Mouse (Mus musculus) testis, adult 2 months (tissue): ENCODE measurements around the gene C2cd5.

Source experiments
- CTCF ChIP-seq: fragments of 200-500 bp; IDR thresholded peaks from 2 replicates; pipeline ENCODE4 v1.5.1; 2012; ENCODE audit warnings: low read depth, mild to moderate bottlenecking, inconsistent platforms, low read length, moderate library complexity; ENCODE audit not compliant: control insufficient read depth, insufficient read depth, insufficient replicate concordance
- POLR2A ChIP-seq: fragments of 200-500 bp; IDR thresholded peaks from 2 replicates; pipeline ENCODE4 v1.6.1; 2012; ENCODE audit warnings: low read depth, mild to moderate bottlenecking, inconsistent platforms, low read length, moderate library complexity; ENCODE audit not compliant: control insufficient read depth

- TF ChIP-seq POLR2A, result no peak
- TF ChIP-seq CTCF, result no peak
These were observed 19.4 kb upstream of the C2cd5 start for GRCm38 (mm10) chr6:143119325-143119724.
